Mouse (Mus musculus): ENCODE measurements around the gene Cdc42ep2. TPM values are rescaled to one million over a fixed set of nuclear protein-coding genes. Genes with fewer than 3 reads are reported as not detected.
"Not testable (repeated sequence)": the region's sequence is repeated elsewhere in the genome, so short reads cannot be mapped to it uniquely, and the experiment has no call there.

Gene Cdc42ep2
- polyA plus RNA-seq, 1 experiment = 0.10 TPM

DNA sequence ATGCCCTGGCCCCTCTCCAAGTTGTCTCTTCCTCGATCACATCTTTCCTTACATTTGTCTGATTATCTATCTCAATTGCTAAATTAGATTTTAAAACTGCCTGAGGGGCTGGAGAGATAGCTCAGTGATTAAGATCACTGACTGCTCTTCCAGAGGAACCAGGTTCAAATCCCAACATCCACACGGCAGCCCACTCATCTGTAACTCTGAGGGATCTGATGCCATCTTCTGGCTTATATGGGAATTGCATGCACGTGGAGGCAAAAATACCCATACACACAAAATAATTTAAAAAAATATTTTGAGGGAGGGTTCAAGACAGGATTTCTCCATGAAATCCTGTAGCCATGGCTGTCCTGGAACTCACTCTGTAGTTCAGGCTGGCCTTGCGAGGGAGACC is 38.8 kb downstream of the Cdc42ep2 start:
- peaks cover 39% of the 10 kb centered on the region for H3K4me1 ChIP-seq (ENCODE audit: control insufficient read depth)
- peaks cover 6% of the 10 kb centered on the region for H3K36me3 ChIP-seq (ENCODE audit: control insufficient read depth)

GRCm38 (mm10) chr19:5883935-5884334 is 40.7 kb downstream of the Cdc42ep2 start:
- Histone ChIP-seq H3K27me3 (ENCODE audit: control insufficient read depth) (no peaks in the 10 kb centered on the region; the same call in 1 of the 2 replicates), H3K36me3 (ENCODE audit: control insufficient read depth) (peaks cover 3% of the 10 kb centered on the region), H3K9me3 (ENCODE audit: control insufficient read depth, low read length) (no peaks in the 10 kb centered on the region), H3K4me3 (replicated peaks) (no peak overlapping the region), H3K4me1 (ENCODE audit: control insufficient read depth) (peaks cover 37% of the 10 kb centered on the region)
- TF ChIP-seq TAL1 (IDR thresholded peaks at IDR 0.05; ENCODE audit: low read length) = no peak
- no peak for TF ChIP-seq GATA1 (IDR thresholded peaks at IDR 0.05; ENCODE audit: low read length)

More for the DNA sequence above, 38.8 kb downstream of the Cdc42ep2 start:
- Histone ChIP-seq H3K9me3 (ENCODE audit: control insufficient read depth, low read length) (no peaks in the 10 kb centered on the region), H3K27me3 (ENCODE audit: control insufficient read depth) (no peaks in the 10 kb centered on the region; the same call in 1 of the 2 replicates), H3K4me3 (replicated peaks) (no peak overlapping the region)
- TF ChIP-seq GATA1 (IDR thresholded peaks at IDR 0.05; ENCODE audit: low read length) = no peak
- TF ChIP-seq TAL1 (IDR thresholded peaks at IDR 0.05; ENCODE audit: low read length) = no peak

DNA sequence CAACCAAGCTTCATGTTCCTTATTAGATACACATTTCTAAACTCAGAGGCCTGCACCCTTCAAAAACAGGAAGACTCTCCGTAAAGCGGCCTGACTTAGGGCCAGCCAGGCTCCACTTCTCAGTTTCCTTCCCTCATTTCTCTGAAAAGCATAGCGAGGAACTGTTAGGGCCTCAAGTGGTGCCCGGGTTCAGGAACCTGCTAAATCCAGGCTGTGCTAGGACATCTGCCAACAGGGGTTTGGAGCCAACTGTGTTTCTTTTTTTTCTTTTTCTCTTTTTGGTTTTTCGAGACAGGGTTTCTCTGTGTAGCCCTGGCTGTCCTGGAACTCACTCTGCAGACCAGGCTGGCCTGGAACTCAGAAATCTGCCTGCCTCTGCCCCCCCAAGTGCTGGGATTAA is 42.5 kb downstream of the Cdc42ep2 start:
- H3K36me3 ChIP-seq (ENCODE audit: control insufficient read depth) = not testable (repeated sequence)
- peaks cover 42% of the 10 kb centered on the region for H3K4me1 ChIP-seq (ENCODE audit: control insufficient read depth)

GRCm38 (mm10) chr19:5881155-5881554 is 43.5 kb downstream of the Cdc42ep2 start:
- no peaks in the 10 kb centered on the region for H3K9me3 ChIP-seq (ENCODE audit: control insufficient read depth, low read length)
- peaks cover 3% of the 10 kb centered on the region for H3K36me3 ChIP-seq (ENCODE audit: control insufficient read depth)
- peaks cover 41% of the 10 kb centered on the region for H3K4me1 ChIP-seq (ENCODE audit: control insufficient read depth)
- no peak overlapping the region for H3K4me3 ChIP-seq (replicated peaks)
- H3K27me3 ChIP-seq (ENCODE audit: control insufficient read depth) = no peaks in the 10 kb centered on the region; the same call in 1 of the 2 replicates
- TF ChIP-seq GATA1 (IDR thresholded peaks at IDR 0.05; ENCODE audit: low read length) (no peak), TAL1 (IDR thresholded peaks at IDR 0.05; ENCODE audit: low read length) (no peak)

More for the DNA sequence above, 42.5 kb downstream of the Cdc42ep2 start:
- not testable (repeated sequence) for H3K4me3 ChIP-seq (replicated peaks); H3K9me3 ChIP-seq (ENCODE audit: control insufficient read depth, low read length); H3K27me3 ChIP-seq (ENCODE audit: control insufficient read depth)

DNA sequence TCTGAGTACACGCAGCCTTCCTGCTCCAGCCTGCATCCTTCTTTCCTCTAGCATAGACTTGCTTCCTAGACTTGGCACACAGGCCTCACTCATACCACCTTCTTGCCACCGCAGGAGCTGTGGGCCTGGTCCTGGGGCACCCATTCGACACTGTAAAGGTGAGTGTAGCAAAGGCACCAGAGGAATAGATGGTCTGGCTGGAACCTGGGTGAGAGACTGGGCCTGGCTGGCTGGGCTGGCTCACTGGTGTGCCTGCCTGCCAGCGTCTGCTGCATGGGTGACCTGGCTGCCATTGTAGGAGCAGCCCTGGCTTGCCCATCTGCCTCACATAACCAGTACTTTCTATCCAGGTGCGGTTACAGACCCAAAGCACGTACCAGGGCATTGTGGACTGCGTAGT is 44.9 kb downstream of the Cdc42ep2 start:
- H3K4me3 ChIP-seq (replicated peaks) = no peak overlapping the region
- H3K9me3 ChIP-seq (ENCODE audit: control insufficient read depth, low read length) = no peaks in the 10 kb centered on the region
- H3K27me3 ChIP-seq (ENCODE audit: control insufficient read depth) = no peaks in the 10 kb centered on the region; the same call in 1 of the 2 replicates
- peaks cover 3% of the 10 kb centered on the region for H3K36me3 ChIP-seq (ENCODE audit: control insufficient read depth)
- peaks cover 43% of the 10 kb centered on the region for H3K4me1 ChIP-seq (ENCODE audit: control insufficient read depth)
- no peak for TF ChIP-seq GATA1 (IDR thresholded peaks at IDR 0.05; ENCODE audit: low read length)
- no peak for TF ChIP-seq TAL1 (IDR thresholded peaks at IDR 0.05; ENCODE audit: low read length)

DNA sequence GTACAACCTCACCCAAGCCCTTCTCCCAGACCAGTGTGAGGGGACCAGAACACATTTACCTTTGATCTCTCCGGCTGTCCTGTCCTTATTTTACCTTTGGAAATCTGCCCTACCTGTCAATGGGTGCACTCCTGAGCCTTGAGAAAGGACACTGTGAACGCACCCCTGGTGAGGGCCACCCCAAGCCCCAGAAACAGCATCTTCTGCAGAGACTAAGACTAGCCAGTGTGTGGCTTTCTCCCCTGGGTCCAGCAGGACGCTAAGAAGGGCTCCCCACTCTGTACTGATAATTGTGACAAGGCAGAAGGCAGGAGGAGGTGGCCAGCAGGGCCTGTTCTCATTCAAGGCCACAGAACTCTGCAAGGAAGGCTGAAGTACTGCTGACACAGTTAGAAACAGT is 45.7 kb downstream of the Cdc42ep2 start:
- TF ChIP-seq TAL1 (IDR thresholded peaks at IDR 0.05; ENCODE audit: low read length) = no peak
- H3K4me3 ChIP-seq (replicated peaks) = no peak overlapping the region
- H3K36me3 ChIP-seq (ENCODE audit: control insufficient read depth) = peaks cover 2% of the 10 kb centered on the region; the same call in 1 of the 2 replicates

GRCm38 (mm10) chr19:5878362-5878722 is 46.3 kb downstream of the Cdc42ep2 start:
- no peaks in the 10 kb centered on the region for H3K36me3 ChIP-seq (ENCODE audit: control insufficient read depth)
- TF ChIP-seq GATA1 (IDR thresholded peaks at IDR 0.05; ENCODE audit: low read length) (no peak), TAL1 (IDR thresholded peaks at IDR 0.05; ENCODE audit: low read length) (no peak)
- H3K27me3 ChIP-seq (ENCODE audit: control insufficient read depth) = no peaks in the 10 kb centered on the region
- H3K9me3 ChIP-seq (ENCODE audit: control insufficient read depth, low read length) = no peaks in the 10 kb centered on the region
- H3K4me3 ChIP-seq (replicated peaks) = no peak overlapping the region
- peaks cover 43% of the 10 kb centered on the region for H3K4me1 ChIP-seq (ENCODE audit: control insufficient read depth)

More for the DNA sequence above, 45.7 kb downstream of the Cdc42ep2 start:
- no peaks in the 10 kb centered on the region; the same call in 1 of the 2 replicates for H3K27me3 ChIP-seq (ENCODE audit: control insufficient read depth)
- peaks cover 43% of the 10 kb centered on the region for H3K4me1 ChIP-seq (ENCODE audit: control insufficient read depth)
- no peaks in the 10 kb centered on the region for H3K9me3 ChIP-seq (ENCODE audit: control insufficient read depth, low read length)

GRCm38 (mm10) chr19:5877618-5878361 is 46.8 kb downstream of the Cdc42ep2 start, which contains the start of gene Slc25a45:
Slc25a45 (plus strand) TSS chr19:5877808.
- peaks cover 45% of the 10 kb centered on the region for H3K4me1 ChIP-seq (ENCODE audit: control insufficient read depth)
- H3K4me3 ChIP-seq (replicated peaks) = no peak within 1 kb of the TSS
- peaks cover 5% of the 10 kb centered on the region for H3K36me3 ChIP-seq (ENCODE audit: control insufficient read depth)
- H3K9me3 ChIP-seq (ENCODE audit: control insufficient read depth, low read length) = no peaks in the 10 kb centered on the region
- H3K27me3 ChIP-seq (ENCODE audit: control insufficient read depth) = no peaks in the 10 kb centered on the region
- TF ChIP-seq TAL1 (IDR thresholded peaks at IDR 0.05; ENCODE audit: low read length) = no peak

DNA sequence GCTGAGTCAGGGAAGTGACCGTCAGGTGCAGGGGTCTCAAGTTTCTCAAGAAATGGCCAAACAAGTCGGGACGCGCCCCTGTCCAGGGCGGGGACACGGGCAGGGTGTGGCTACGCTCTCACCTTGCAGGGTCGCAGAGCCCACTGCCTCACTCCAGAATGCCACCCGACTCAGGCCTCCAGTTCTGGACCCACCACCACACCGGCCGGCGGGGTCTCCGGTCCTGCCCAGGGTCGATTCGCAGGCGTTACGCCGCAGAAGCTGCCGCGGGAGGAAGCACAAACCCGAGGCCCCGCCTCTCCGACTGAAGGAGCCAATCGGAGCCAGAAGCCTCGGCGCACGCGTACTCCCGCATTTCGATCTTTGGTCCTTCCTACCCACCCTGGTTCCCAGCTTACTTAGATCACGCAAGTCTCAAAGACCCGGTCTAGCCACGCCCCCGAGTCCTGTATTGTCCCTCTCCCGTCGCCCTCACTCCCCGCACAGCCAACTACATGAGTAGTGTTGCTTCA is 49.6 kb downstream of the Cdc42ep2 start, which contains the start of gene Frmd8:
Frmd8 (minus strand) TSS at position 306 of the 512 bp plus-strand sequence.
- H3K27me3 ChIP-seq (ENCODE audit: control insufficient read depth) = no peaks in the 10 kb centered on the region
- H3K4me1 ChIP-seq (ENCODE audit: control insufficient read depth) = peaks cover 49% of the 10 kb centered on the region
- TF ChIP-seq TAL1 (IDR thresholded peaks at IDR 0.05; ENCODE audit: low read length) (no peak), GATA1 (IDR thresholded peaks at IDR 0.05; ENCODE audit: low read length) (no peak)
- peaks cover 22% of the 10 kb centered on the region for H3K36me3 ChIP-seq (ENCODE audit: control insufficient read depth)
- peak within 1 kb of the TSS; percentile 80 for H3K4me3 ChIP-seq (replicated peaks)
- H3K9me3 ChIP-seq (ENCODE audit: control insufficient read depth, low read length) = no peaks in the 10 kb centered on the region

All from erythroblast, embryonic 14.5 days (primary cell).